Mouse (Mus musculus) common myeloid progenitor, adult 5-6 weeks (primary cell): ENCODE measurements around the gene Tubb5. TPM values are rescaled to one million over a fixed set of nuclear protein-coding genes. Genes with fewer than 3 reads are reported as not detected.
A peak's percentile ranks its signal among the peaks of the same experiment; 100 is the strongest.
"Not testable (repeated sequence)": the region's sequence is repeated elsewhere in the genome, so short reads cannot be mapped to it uniquely, and the experiment has no call there.

Source experiments
- ATAC-seq: replicated peaks from 2 replicates; pipeline ENCODE4 v1.8.0; 2016; ENCODE audit warnings: low read depth, mild to moderate bottlenecking, moderate TSS enrichment, inconsistent platforms; ENCODE audit not compliant: poor library complexity, severe bottlenecking
- total RNA-seq: library from RNA; stranded (forward); fragments of 200-1000, 187-1606 nt; gene quantifications from 2 replicates; pipeline ENCODE4 v1.2.3, GENCODE M21; 2017

The Tubb5 gene
- total RNA-seq, 1 experiment from 2014 or later = 1,068 TPM

- ATAC-seq = peak; percentile 73
Observed at GRCm38 (mm10) chr17:35861198-35861857, 23.2 kb upstream of the Tubb5 start, which contains the start of gene Nrm. Nrm (plus strand) TSS chr17:35861318.

GRCm38 (mm10) chr17:35860831-35861197 lies 22.7 kb upstream of the Tubb5 start:
- no peak for ATAC-seq

GRCm38 (mm10) chr17:35859835-35860234 lies 21.7 kb upstream of the Tubb5 start:
- no peak for ATAC-seq

- no peak for ATAC-seq
Observed at GRCm38 (mm10) chr17:35859371-35859770, 21.3 kb upstream of the Tubb5 start.

- ATAC-seq = peak; percentile 82
Observed at GRCm38 (mm10) chr17:35850974-35851373, 12.9 kb upstream of the Tubb5 start.

- ATAC-seq = 0 out of 2 replicates have a peak, but pooled peaks have one; percentile 19
Observed at GRCm38 (mm10) chr17:35848112-35848511, 10.0 kb upstream of the Tubb5 start.

- ATAC-seq = no peak
Observed at GRCm38 (mm10) chr17:35843514-35843913, 5.4 kb upstream of the Tubb5 start.

GRCm38 (mm10) chr17:35842006-35842405 lies 3.9 kb upstream of the Tubb5 start:
- no peak for ATAC-seq

GRCm38 (mm10) chr17:35841076-35841950 lies 3.2 kb upstream of the Tubb5 start, which contains the start of gene Mdc1:
Mdc1 (plus strand) TSS chr17:35841515.
- peak; percentile 75 for ATAC-seq

- no peak for ATAC-seq
Observed at GRCm38 (mm10) chr17:35840561-35840960, 2.5 kb upstream of the Tubb5 start.

GRCm38 (mm10) chr17:35839002-35839401 lies 896 bp upstream of the Tubb5 start:
- not testable (repeated sequence) for ATAC-seq

GRCm38 (mm10) chr17:35838570-35838969 lies 464 bp upstream of the Tubb5 start:
- ATAC-seq = no peak

GRCm38 (mm10) chr17:35837487-35837886 lies 619 bp downstream of the Tubb5 start:
- no peak for ATAC-seq

GRCm38 (mm10) chr17:35836991-35837422 lies 1.1 kb downstream of the Tubb5 start:
- ATAC-seq = peak; percentile 12; the same call in 1 of the 2 replicates

GRCm38 (mm10) chr17:35836178-35836965 lies 1.7 kb downstream of the Tubb5 start:
- peak; percentile 15 for ATAC-seq

GRCm38 (mm10) chr17:35835424-35836140 lies 2.5 kb downstream of the Tubb5 start:
- no peak for ATAC-seq

- ATAC-seq = no peak
Observed at GRCm38 (mm10) chr17:35834696-35835422, 3.2 kb downstream of the Tubb5 start.

GRCm38 (mm10) chr17:35833894-35834293 lies 4.2 kb downstream of the Tubb5 start:
- ATAC-seq = no peak

- ATAC-seq = no peak
Observed at GRCm38 (mm10) chr17:35833239-35833751, 4.8 kb downstream of the Tubb5 start.
